Mouse (Mus musculus): ENCODE results near the gene Zfp446. TPM values are rescaled to one million over a fixed set of nuclear protein-coding genes. Genes with fewer than 3 reads are reported as not detected.
A peak's percentile ranks its signal among the peaks of the same experiment; 100 is the strongest.

Gene Zfp446
- total RNA-seq, 2 experiments from 2014 or later = 6.5 to 8.0 TPM

DNA sequence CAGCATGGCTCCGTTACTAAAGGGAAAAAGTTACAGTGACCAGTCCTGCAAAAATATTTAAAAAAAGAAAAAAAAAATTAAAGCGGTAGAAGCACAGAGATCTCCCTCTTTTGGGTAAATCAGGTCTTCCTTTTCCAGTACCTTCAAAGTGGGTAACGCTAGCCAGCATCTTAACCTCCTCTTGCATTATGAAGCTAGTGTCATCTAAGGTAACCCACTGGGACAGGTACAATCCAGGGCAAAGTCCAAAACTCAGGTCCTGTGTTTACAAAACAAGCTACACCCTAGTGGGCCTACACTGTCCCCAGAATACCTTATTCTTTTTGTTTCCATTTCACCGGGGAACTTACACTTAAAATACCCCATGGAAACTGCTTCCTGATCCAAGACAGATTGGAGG, 36.0 kb downstream of the Zfp446 start:
- DNase-seq (ENCODE audit: extremely low spot score in 1 of 2, low spot score in 2 of 2) = no peak
- intact Hi-C loops (cut with DNase I) = no loop called here

DNA sequence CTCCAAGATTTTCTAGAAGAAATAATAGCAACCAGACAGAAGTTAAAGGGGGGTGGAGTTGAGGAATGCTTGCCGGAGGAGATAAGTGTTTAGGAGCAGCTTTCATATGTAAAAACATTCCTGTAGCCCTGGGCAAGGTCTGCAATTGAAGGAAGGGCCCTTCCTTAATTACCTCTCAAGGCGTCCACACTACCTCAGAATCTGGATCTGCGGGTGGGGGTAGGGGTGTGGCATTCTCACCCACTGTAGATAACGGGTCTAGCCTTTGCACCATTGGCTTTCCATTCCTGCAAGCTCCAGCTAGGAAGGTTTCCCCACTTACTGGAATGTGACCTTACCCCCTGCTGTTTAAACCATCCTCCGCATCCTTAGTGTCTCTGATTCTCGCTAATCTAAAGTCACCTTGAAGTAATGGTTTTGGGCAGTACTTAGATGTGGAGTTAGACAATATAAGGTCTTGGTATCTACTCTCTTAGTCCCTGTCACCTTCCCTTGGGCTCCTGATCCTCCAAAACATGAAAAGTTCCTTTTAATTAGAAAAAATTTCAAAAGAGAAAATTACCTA, 36.7 kb downstream of the Zfp446 start:
- intact Hi-C loops (cut with DNase I) = no loop called here
- no peak for DNase-seq (ENCODE audit: extremely low spot score in 1 of 2, low spot score in 2 of 2)

DNA sequence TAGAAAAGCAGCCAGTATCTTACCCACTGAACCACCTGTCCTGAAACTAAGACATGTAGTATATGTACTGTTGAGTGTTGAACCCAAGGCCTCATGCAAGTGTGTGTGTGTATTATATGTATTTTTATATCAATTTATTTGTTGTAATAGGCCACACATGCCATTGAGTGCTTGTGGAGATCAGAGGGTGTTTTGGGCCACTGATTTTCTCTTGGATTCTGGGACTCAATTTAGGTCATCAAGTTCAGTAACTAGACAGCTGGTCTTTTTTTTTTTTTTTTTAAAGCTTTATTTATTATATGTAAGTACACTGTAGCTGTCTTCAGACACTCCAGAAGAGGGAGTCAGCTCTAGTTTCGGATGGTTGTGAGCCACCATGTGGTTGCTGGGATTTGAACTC, 37.6 kb downstream of the Zfp446 start:
- no peak for DNase-seq (ENCODE audit: extremely low spot score in 1 of 2, low spot score in 2 of 2)
- intact Hi-C loops (cut with DNase I) = no loop called here

DNA sequence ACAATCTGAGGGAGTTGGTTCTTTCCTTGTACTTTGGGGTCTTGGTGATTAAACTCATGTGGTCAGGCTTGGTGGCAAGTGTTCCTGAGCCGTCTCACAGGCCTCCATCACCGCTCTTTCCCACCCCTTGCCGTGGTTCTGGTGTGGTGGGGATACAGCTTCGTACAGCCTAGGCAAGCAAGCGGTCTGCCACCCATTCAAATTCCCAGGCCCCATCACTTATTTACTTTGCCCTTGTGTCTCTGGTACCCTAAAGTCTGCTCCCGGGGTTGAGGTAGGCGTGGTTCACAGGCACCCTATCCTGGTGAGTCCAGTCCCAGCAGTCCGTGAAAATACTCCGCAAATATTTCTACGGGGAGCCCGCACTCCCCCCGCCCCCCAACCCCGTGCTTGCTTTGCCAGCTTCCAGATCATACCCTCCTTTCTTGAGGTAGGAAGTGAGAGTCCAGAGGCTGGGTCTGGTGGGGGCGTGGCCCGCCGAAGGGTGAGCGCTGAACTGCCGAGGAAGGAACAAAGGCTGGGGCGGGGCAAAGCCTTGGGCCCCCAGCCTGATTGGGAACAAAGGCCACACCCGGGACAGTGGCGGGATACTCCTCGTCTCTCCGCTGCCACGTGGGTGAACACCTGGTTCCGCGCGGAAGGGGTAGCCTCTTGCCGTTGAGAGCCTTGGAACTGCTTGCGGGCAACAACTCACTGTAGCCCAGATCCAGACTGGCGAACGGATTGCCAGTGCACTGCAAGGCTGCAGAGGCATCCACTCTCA, 45.3 kb downstream of the Zfp446 start:
- intact Hi-C loops (cut with DNase I) = no loop called here
- peak in 1 of 2 experiments; percentile 86 for DNase-seq (ENCODE audit: extremely low spot score in 1 of 2, low spot score in 2 of 2)

DNA sequence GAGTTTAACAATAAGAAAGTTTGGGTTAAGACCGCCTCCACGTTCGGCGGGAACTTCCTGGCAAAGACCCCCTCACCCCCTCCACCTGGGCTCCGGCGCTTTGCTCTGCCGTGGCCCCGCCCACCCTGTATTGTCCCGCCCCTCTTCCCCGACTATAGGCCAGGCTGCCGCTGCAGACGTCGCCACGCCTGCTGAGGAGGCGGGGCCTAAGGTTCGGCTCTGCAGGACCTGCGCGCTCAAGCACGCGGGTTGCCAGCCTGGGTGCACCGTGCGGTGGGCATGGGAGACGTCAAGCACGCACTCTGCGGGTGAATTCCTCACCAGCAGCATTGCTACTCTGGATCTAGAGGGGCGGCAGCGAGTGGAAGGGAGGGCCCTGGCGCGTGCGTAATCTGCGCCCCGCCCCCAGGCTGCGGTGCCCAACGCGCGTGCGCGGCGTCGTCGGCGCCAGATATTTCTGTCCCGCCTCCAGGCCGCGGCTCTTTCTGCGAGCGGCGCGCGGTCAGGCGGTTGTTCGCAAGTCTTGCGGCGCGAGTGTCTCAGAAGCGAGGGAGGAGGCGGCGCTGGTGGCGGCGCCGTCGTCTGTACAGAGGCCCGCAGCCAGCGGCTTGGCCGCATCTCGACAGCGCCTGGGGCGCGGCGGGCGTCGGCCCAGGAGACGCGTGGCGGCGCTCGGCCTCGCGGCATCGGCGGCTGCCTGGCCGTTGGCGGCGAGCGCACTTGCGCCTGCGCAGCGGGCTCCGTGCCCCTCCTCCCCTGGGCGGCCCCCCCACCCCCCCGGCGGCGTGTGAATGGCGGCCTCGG, 46.5 kb downstream of the Zfp446 start:
- intact Hi-C loops (cut with DNase I) = loop anchor here (2.0 kb wide), 1 partner anchor 15 kb away; no protein-coding TSS in a partner anchor
- DNase-seq (ENCODE audit: extremely low spot score in 1 of 2, low spot score in 2 of 2) = peak; percentile 91 to 96

DNA sequence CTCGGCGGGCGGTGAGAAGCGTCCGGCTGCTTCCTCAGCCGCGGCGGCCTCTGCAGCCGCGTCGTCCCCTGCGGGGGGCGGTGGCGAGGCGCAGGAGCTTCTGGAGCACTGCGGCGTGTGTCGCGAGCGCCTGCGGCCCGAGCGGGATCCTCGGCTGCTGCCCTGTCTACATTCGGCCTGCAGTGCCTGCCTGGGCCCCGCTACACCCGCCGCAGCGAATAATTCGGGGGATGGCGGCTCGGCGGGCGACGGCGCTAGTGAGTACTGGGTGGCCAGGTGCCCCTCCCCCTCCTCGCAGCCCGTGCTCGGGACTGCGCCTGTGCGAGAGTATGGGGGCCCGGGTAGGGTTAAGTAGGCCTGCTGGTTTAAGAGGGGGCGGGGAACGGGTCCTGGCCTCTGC, 47.2 kb downstream of the Zfp446 start:
- intact Hi-C loops (cut with DNase I) = loop anchor here (2.0 kb wide), 1 partner anchor 16 kb away; no protein-coding TSS in a partner anchor
- peak; percentile 80 to 94 for DNase-seq (ENCODE audit: extremely low spot score in 1 of 2, low spot score in 2 of 2)

DNA sequence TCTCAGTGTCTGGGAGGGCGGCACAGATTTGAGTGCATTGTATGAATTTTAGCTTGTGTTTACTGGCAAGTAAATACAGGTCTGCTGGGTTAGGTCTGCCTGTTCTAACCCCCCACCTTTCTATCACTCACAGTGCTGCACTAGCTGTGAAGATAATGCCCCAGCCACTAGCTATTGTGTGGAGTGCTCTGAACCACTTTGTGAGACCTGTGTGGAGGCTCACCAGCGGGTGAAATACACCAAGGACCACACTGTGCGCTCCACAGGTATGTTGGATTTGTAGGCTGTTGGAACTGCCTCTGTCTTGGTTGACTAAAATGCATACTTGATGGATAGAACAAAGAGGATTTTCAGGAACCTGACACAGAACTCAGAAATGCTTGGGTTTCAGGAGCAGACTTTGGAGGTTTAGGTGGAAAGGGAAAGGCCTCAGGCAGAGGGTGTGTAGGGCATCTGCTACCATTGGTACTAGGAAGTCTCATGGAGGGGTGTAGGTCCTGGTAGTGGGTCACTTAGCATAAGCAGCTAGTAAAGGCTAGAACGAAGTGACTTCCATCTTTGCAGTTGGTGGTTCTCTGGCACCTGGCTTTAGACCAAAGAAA, 48.0 kb downstream of the Zfp446 start:
- DNase-seq (ENCODE audit: extremely low spot score in 1 of 2, low spot score in 2 of 2) = no peak
- intact Hi-C loops (cut with DNase I) = loop anchor here (2.0 kb wide), 1 partner anchor 17 kb away; no protein-coding TSS in a partner anchor

DNA sequence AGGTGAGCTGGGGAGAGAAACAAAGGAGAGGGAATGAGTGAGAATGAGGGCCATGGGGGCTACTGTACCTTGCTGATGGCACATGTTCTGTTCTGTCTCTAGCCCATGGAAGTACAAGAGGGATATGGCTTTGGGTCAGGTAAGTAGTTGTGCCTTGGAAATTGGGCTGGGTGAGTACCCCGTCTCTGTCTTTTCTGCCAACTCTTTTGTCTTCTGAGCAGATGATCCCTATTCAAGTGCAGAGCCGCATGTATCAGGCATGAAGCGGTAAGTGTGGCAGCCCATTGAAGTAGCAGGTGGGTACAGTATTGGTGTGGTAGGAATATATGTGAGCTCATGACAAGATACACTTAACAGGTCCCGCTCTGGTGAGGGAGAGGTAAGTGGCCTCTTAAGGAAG, 51.3 kb downstream of the Zfp446 start:
- DNase-seq (ENCODE audit: extremely low spot score in 1 of 2, low spot score in 2 of 2) = no peak

DNA sequence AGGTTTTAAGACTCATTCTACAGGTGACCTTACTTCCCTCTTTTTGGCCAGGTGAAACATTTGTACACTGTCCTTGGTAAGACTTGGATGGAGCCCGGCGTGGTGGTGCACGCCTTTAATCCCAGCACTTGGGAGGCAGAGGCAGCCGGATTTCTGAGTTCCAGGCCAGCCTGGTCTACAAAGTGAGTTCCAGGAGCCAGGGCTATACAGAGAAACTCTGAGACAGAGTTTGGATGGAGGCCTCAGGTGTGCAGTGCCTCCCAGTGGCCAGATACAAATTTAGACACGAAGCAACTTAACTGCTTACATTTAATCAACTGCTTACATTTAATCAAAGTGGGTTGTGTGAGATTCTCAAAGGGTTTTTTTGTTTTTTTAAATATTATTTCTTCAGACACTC, 53.4 kb downstream of the Zfp446 start:
- intact Hi-C loops (cut with DNase I) = no loop called here
- DNase-seq (ENCODE audit: extremely low spot score in 1 of 2, low spot score in 2 of 2) = peak; percentile 7 to 42

More for the DNA sequence above, 51.3 kb downstream of the Zfp446 start:
- intact Hi-C loops (cut with DNase I) = no loop called here

DNA sequence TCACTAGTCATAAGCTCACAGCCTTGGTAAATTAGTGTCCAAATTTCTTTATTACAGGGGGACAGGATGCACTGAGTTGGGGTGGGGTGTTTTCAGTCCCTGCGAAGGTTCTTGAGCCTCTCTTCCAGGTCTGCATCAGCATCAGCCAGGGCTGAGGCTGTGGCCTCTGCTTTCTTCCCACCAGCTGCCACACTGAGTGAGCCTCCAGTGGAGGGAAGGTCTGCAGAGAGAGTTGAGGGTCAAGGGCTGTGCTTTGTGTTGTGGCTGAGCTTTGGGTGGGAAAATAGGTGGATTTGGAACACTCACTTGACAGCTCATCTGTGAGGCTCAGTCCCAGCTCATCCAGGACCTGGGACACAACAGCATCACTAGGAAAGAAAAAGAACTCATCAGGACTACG, 54.3 kb downstream of the Zfp446 start:
- DNase-seq (ENCODE audit: extremely low spot score in 1 of 2, low spot score in 2 of 2) = no peak
- intact Hi-C loops (cut with DNase I) = no loop called here

DNA sequence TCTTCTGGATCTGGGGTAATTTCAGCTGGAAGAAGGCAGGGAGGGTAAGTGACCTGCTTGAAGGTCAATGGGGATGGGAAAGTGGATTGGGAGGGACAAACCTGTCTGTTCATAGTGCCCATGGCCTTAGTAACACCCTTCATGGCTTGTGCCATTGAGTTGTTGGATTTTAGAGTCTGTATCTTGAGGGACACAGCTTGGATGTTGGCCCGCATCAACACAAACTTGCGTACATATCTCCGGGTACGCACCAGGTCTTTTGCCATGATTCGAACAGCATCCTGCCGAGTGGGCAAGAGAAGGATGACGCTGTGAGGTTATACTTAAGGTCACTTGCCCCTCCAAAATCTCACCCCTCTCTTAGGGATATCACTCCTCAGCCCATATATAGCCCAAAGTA, 54.9 kb downstream of the Zfp446 start:
- intact Hi-C loops (cut with DNase I) = no loop called here
- DNase-seq (ENCODE audit: extremely low spot score in 1 of 2, low spot score in 2 of 2) = no peak

DNA sequence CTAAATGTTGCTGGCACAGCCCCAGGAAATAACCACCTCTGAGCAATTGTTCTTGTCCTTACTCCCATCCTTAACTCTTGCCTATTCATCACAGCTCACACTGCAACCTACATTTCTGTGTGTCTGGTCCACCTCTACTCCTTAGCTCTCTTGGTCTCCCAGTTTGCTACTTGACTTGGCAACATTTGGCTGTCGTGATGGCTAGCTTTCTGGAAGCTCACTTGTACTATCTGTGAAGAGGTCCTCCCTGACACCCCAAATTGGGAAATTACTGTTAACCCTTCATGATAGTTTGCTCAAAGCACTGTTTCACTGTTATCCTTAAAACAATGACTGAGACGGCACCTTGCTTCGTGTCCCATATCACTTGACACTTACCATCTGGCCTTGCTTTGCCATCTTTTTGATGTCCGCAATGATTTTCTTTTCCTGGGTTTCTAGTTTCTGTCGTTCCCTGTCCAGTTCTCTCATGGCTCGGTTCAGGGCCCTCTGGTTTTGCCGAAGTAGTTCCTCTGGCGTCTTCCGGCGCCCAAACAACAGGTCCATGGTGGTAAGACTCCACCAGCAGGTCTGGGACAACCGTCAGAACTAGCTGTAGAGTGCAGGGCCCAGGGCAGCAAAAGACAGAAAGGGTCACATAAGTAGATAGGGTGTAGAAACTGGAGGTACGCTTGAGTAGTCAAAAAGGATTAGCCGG, 56.0 kb downstream of the Zfp446 start:
- DNase-seq (ENCODE audit: extremely low spot score in 1 of 2, low spot score in 2 of 2) = peak in 1 of 2 experiments; percentile 31
- intact Hi-C loops (cut with DNase I) = no loop called here

DNA sequence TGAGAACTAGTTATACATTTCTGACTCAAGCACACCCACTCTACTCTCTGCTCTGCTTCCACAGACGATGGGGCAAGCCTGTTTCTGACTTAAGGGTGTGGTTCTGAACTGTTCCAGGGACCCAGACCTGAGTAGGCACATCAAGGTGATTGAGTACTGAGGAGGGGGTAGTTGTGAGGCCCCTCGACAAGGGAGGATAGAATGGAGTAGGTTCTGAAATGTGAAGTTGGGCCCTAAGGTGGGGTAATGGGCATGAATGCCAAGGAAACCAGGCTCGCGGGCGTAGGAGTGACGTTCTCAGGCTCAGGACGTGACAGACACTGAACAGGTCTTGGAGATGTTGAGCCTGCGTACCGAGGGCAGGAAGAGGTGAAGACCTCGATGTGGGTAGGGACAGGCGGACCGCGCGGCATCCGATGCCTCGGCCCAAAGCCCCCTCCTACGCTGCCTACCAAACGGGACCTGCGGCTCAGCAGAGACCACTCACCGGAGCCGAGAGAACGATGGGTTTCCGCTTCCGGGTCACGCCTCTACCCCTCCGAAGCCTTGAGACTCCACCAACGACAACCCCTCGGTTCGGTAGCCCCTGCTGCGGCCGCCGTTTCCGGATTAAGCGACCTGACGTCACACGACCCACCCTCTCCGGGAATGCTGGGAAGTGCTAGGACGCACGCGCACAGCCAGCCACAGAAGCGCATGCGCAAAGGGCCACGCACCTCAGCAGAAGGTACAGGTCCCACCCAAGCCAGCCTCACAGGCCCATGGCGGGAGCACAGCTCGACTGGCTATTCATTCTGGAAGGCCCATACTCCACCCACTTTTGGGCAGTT, 56.7 kb downstream of the Zfp446 start, which contains the start of gene Chmp2a:
Chmp2a (minus strand) TSS at position 660 of the 830 bp plus-strand sequence.
- intact Hi-C loops (cut with DNase I) = no loop called here
- peak; percentile 97 to 98 for DNase-seq (ENCODE audit: extremely low spot score in 1 of 2, low spot score in 2 of 2)

Other genes with a start within 250 kb of the Zfp446 start
- under 1 TPM; 0.04 to 0.11 TPM for gene Vmn2r56, start 242.8 kb upstream of the Zfp446 start, total RNA-seq (2021)
- gene Zscan18, start 174.2 kb upstream of the Zfp446 start, total RNA-seq (2021) = 10 to 100 TPM; 22.1 to 23.4 TPM
- gene Zfp329, start 159.0 kb upstream of the Zfp446 start, total RNA-seq (2021) = 10 to 100 TPM; 20.2 to 20.9 TPM
- gene Zfp110, start 143.1 kb upstream of the Zfp446 start, total RNA-seq (2021) = 10 to 100 TPM; 14.5 to 16.7 TPM
- 1 to 10 TPM; 7.5 to 7.7 TPM for gene Zfp128, start 96.7 kb upstream of the Zfp446 start, total RNA-seq (2021)
- 10 to 100 TPM; 11.2 to 12.3 TPM for gene Zscan22, start 80.0 kb upstream of the Zfp446 start, total RNA-seq (2021)
- 100 to 1,000 TPM; 507 to 513 TPM for gene Rps5, start 55.6 kb upstream of the Zfp446 start, total RNA-seq (2021)
- 1 to 10 TPM; 1.3 to 1.6 TPM for gene Rnf225, start 50.4 kb upstream of the Zfp446 start, total RNA-seq (2021)
- 10 to 100 TPM; 15.3 to 16.7 TPM for gene Zfp324, start 12.0 kb upstream of the Zfp446 start, total RNA-seq (2021)
- gene Slc27a5, start 20.3 kb downstream of the Zfp446 start, total RNA-seq (2021) = under 1 TPM in 1 of 2 experiments, not detected in 1; 0.20 TPM
- 100 to 1,000 TPM; 252 to 265 TPM for gene Trim28, start 21.3 kb downstream of the Zfp446 start, total RNA-seq (2021)
- 10 to 100 TPM; 31.3 to 32.1 TPM for gene Zbtb45, start 32.2 kb downstream of the Zfp446 start, total RNA-seq (2021)
- 100 to 1,000 TPM; 133 to 134 TPM for gene Chmp2a, start 57.0 kb downstream of the Zfp446 start, total RNA-seq (2021)
- 100 to 1,000 TPM; 221 to 229 TPM for gene Ube2m, start 60.4 kb downstream of the Zfp446 start, total RNA-seq (2021)
- gene Mzf1, start 76.9 kb downstream of the Zfp446 start, total RNA-seq (2021) = 10 to 100 TPM; 15.2 to 15.9 TPM
- gene Vmn1r85, start 117.3 kb downstream of the Zfp446 start, total RNA-seq (2021) = under 1 TPM in 1 of 2 experiments, not detected in 1; 0.06 TPM
- not detected for gene Vmn1r86, start 142.1 kb downstream of the Zfp446 start, total RNA-seq (2021)
- not detected for gene Vmn1r87, start 162.3 kb downstream of the Zfp446 start, total RNA-seq (2021)
- gene Vmn1r88, start 181.7 kb downstream of the Zfp446 start, total RNA-seq (2021) = under 1 TPM; 0.17 to 0.20 TPM
- not detected for gene Vmn1r89, start 235.2 kb downstream of the Zfp446 start, total RNA-seq (2021)

Data from left cerebral cortex, postnatal 10 days (tissue).